ENCODE assay signal across 11 mouse cellular contexts in the genomic region with DNA sequence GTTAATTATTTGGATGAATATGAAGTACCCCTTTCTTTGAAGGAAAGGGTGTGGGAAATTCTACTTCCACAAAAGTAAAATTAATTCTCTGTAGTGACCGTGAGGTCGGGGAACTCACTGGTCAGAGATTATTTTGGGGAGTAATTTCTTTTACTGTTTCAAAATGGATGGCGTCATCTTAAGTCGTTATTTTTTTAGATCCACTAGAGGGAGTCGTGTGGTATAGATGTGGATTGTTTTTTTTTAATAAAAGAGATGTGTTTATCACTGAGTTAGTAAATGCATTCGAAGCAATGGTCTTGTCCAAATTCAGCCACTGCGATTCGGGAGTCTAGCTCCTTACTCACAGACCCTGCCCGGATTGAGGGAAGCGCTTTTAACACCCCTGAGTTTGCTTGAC.
DNase-seq lines count a peak whose midpoint lies in the region; ATAC-seq and TF ChIP-seq lines count a peak whose summit lies in the region.
"Had no signal": no experiment of that assay in that cellular context is flagged by ENCODE, and none has a peak within 500 bp of the region (broad histone marks: within the 10 kb centered on the region; RNA-seq: fewer than 3 reads in every experiment).

No protein-coding gene starts in this region.

- H3K27ac ChIP-seq in kidney, postnatal 0 days, result no peak overlapping the region
- H3K27ac ChIP-seq in kidney, embryonic 14.5 days (ENCODE audit: low read depth, low read length), result no peak overlapping the region
- no peak overlapping the region for H3K27ac ChIP-seq in kidney, adult 2 months (ENCODE audit: insufficient read depth, low read depth, low read length)
- no peak overlapping the region for H3K27ac ChIP-seq in liver, postnatal 0 days (ENCODE audit: low read depth)
- H3K27ac ChIP-seq: embryonic facial prominence, embryonic 15.5 days; liver, embryonic 14.5 days had no signal

- peak; percentile 43 for DNase-seq in embryo, embryonic 11 days
- DNase-seq in embryo, embryonic 9.5 days (ENCODE audit: extremely low spot score), result no peak
- peak; percentile 81 for DNase-seq in kidney, postnatal 0 days (ENCODE audit: low spot score)
- peak; percentile 64 for DNase-seq in 3T3-L1 (ENCODE audit: low read depth, low spot score)
- peak; percentile 21 for DNase-seq in brain, adult 2 months (ENCODE audit: low read depth, low spot score)
- DNase-seq in kidney, adult 2 months, result no peak
- no peak for DNase-seq in liver, postnatal 0 days
- DNase-seq: adrenal gland, postnatal 10 days had no signal

- no peaks in the 10 kb centered on the region for H3K36me3 ChIP-seq in kidney, postnatal 0 days (ENCODE audit: insufficient read depth, low read length)
- H3K36me3 ChIP-seq in kidney, embryonic 14.5 days (ENCODE audit: control insufficient read depth, insufficient read depth, low read length), result no peaks in the 10 kb centered on the region
- no peaks in the 10 kb centered on the region for H3K36me3 ChIP-seq in kidney, adult 2 months (ENCODE audit: control insufficient read depth, insufficient read depth, low read length)
- no peaks in the 10 kb centered on the region for H3K36me3 ChIP-seq in liver, postnatal 0 days (replicated peaks; ENCODE audit: insufficient read depth, low read length)
- H3K36me3 ChIP-seq: embryonic facial prominence, embryonic 15.5 days had no signal

- no peak overlapping the region for H3K9ac ChIP-seq in kidney, postnatal 0 days (ENCODE audit: low read depth, low read length)
- no peak overlapping the region for H3K9ac ChIP-seq in kidney, embryonic 14.5 days (ENCODE audit: low read depth, low read length)
- H3K9ac ChIP-seq in liver, postnatal 0 days (replicated peaks), result no peak overlapping the region
- H3K9ac ChIP-seq: embryonic facial prominence, embryonic 15.5 days; liver, embryonic 14.5 days had no signal

- no peak overlapping the region for H3K4me2 ChIP-seq in kidney, postnatal 0 days (ENCODE audit: low read length)
- H3K4me2 ChIP-seq in kidney, embryonic 14.5 days (replicated peaks; ENCODE audit: low read depth, low read length), result no peak overlapping the region
- H3K4me2 ChIP-seq in liver, postnatal 0 days (ENCODE audit: low read depth, low read length), result no peak overlapping the region
- H3K4me2 ChIP-seq: embryonic facial prominence, embryonic 15.5 days had no signal

- TF ChIP-seq EP300 in liver, postnatal 0 days (IDR thresholded peaks at IDR 0.05; ENCODE audit: low read depth), result no peak

- no peak for ATAC-seq in kidney, postnatal 0 days (replicated peaks; ENCODE audit: low FRiP score, low read depth)
- no peak for ATAC-seq in kidney, embryonic 14.5 days (ENCODE audit: low FRiP score, low TSS enrichment)
- ATAC-seq in liver, postnatal 0 days, result no peak

- no peak for TF ChIP-seq POLR2A in kidney, adult 2 months (IDR thresholded peaks at IDR 0.05; ENCODE audit: low read depth, low read length)

- 67% methylated on average over 10 of the region's 10 CpGs for WGBS in kidney, postnatal 0 days
- 73% methylated on average over 10 of the region's 10 CpGs for WGBS in kidney, embryonic 14.5 days
- WGBS in kidney, adult 2 months, result 58% methylated on average over 10 of the region's 10 CpGs
- 63% methylated on average over 10 of the region's 10 CpGs for WGBS in liver, postnatal 0 days (ENCODE audit: insufficient replicate concordance)

- H3K9me3 ChIP-seq in kidney, postnatal 0 days (replicated peaks; ENCODE audit: low read length), result no peaks in the 10 kb centered on the region
- 0 out of 2 replicates have a peak, but pooled peaks cover 7% of the 10 kb centered on the region for H3K9me3 ChIP-seq in kidney, embryonic 14.5 days (ENCODE audit: control insufficient read depth, low read length)
- H3K9me3 ChIP-seq in liver, postnatal 0 days (ENCODE audit: low read length), result peaks cover 6% of the 10 kb centered on the region; the same call in 1 of the 2 replicates
- H3K9me3 ChIP-seq: embryonic facial prominence, embryonic 15.5 days had no signal

- TF ChIP-seq CTCF in kidney, postnatal 0 days (IDR thresholded peaks at IDR 0.05; ENCODE audit: low read depth), result peak; percentile 48; the same call in 1 of the 2 replicates
- no peak for TF ChIP-seq CTCF in kidney, adult 2 months (conservative IDR thresholded peaks at IDR 0.05; ENCODE audit: insufficient read depth, insufficient read length, low read depth, low read length)
- TF ChIP-seq CTCF in liver, postnatal 0 days (IDR thresholded peaks at IDR 0.05; ENCODE audit: low read depth), result no peak

- H3K27me3 ChIP-seq in kidney, postnatal 0 days (ENCODE audit: insufficient read depth, low read length), result no peaks in the 10 kb centered on the region
- no peaks in the 10 kb centered on the region for H3K27me3 ChIP-seq in kidney, embryonic 14.5 days (ENCODE audit: control insufficient read depth, insufficient read depth, low read length)
- no peaks in the 10 kb centered on the region for H3K27me3 ChIP-seq in kidney, adult 2 months (replicated peaks; ENCODE audit: control insufficient read depth, insufficient read depth, low read length)
- no peaks in the 10 kb centered on the region for H3K27me3 ChIP-seq in liver, postnatal 0 days (ENCODE audit: insufficient read depth, low read length)
- H3K27me3 ChIP-seq: embryonic facial prominence, embryonic 15.5 days had no signal

- no peak overlapping the region for H3K4me3 ChIP-seq in kidney, postnatal 0 days (replicated peaks; ENCODE audit: low read depth, low read length)
- H3K4me3 ChIP-seq in kidney, embryonic 14.5 days (ENCODE audit: low read length), result no peak overlapping the region
- H3K4me3 ChIP-seq in kidney, adult 2 months (ENCODE audit: insufficient read depth, low read depth, low read length), result no peak overlapping the region
- H3K4me3 ChIP-seq in liver, postnatal 0 days (ENCODE audit: low read depth, low read length), result no peak overlapping the region
- H3K4me3 ChIP-seq: embryonic facial prominence, embryonic 15.5 days had no signal

- H3K4me1 ChIP-seq in kidney, postnatal 0 days (replicated peaks; ENCODE audit: insufficient read depth, low read length), result no peaks in the 10 kb centered on the region
- no peaks in the 10 kb centered on the region for H3K4me1 ChIP-seq in kidney, embryonic 14.5 days (ENCODE audit: control insufficient read depth, insufficient read depth, low read length)
- no peaks in the 10 kb centered on the region for H3K4me1 ChIP-seq in kidney, adult 2 months (ENCODE audit: control insufficient read depth, insufficient read depth, low read length)
- H3K4me1 ChIP-seq in liver, postnatal 0 days (ENCODE audit: insufficient read depth), result no peaks in the 10 kb centered on the region
- H3K4me1 ChIP-seq: embryonic facial prominence, embryonic 15.5 days had no signal

Comparison
In these comparisons a context has a peak if more than half of its experiments do, and no peak if none do; other contexts are left out.
1. DNase-seq: peak in embryo, embryonic 11 days (single experiment), kidney, postnatal 0 days (single experiment), 3T3-L1 (single experiment) and brain, adult 2 months (single experiment); none in embryo, embryonic 9.5 days (single experiment), kidney, adult 2 months (single experiment) and liver, postnatal 0 days (single experiment).